10 mouse cellular contexts compared by ENCODE assay signal in genomic region chr5:148634919-148635356, GRCm38 (mm10).
DNase-seq lines count a peak whose midpoint lies in the region; ATAC-seq and TF ChIP-seq lines count a peak whose summit lies in the region.
"Had no signal": no experiment of that assay in that cellular context is flagged by ENCODE, and none has a peak within 500 bp of the region (broad histone marks: within the 10 kb centered on the region; RNA-seq: fewer than 3 reads in every experiment).

No protein-coding gene starts in this region.

- H3K4me2 ChIP-seq in embryonic facial prominence, embryonic 13.5 days: no peak overlapping the region
- no peak overlapping the region for H3K4me2 ChIP-seq in hindbrain, postnatal 0 days (ENCODE audit: low read depth, low read length)
- H3K4me2 ChIP-seq: limb, embryonic 15.5 days had no signal

- H3K4me1 ChIP-seq in embryonic facial prominence, embryonic 13.5 days: peaks cover 30% of the 10 kb centered on the region
- H3K4me1 ChIP-seq in embryonic facial prominence, embryonic 10.5 days: peaks cover 20% of the 10 kb centered on the region
- H3K4me1 ChIP-seq in hindbrain, postnatal 0 days (ENCODE audit: insufficient read depth, low read length): peaks cover 6% of the 10 kb centered on the region

- no peak overlapping the region for H3K9ac ChIP-seq in embryonic facial prominence, embryonic 13.5 days
- H3K9ac ChIP-seq in hindbrain, postnatal 0 days (replicated peaks; ENCODE audit: low read length): no peak overlapping the region
- H3K9ac ChIP-seq: limb, embryonic 15.5 days had no signal

- no peaks in the 10 kb centered on the region for H3K36me3 ChIP-seq in embryonic facial prominence, embryonic 13.5 days
- H3K36me3 ChIP-seq in embryonic facial prominence, embryonic 10.5 days (replicated peaks): no peaks in the 10 kb centered on the region
- no peaks in the 10 kb centered on the region for H3K36me3 ChIP-seq in hindbrain, postnatal 0 days (ENCODE audit: insufficient read depth, low read length)
- H3K36me3 ChIP-seq: limb, embryonic 15.5 days had no signal

- peak; percentile 17; the same call in 1 of the 2 replicates for ATAC-seq in embryonic facial prominence, embryonic 13.5 days (ENCODE audit: insufficient number of reproducible peaks, insufficient read depth, low FRiP score, low TSS enrichment, low read depth)
- ATAC-seq in inflammation-experienced regulatory T-cells, adult 6 months: peak; percentile 65
- ATAC-seq in hindbrain, postnatal 0 days: no peak

- no peaks in the 10 kb centered on the region; the same call in 1 of the 2 replicates for H3K27me3 ChIP-seq in embryonic facial prominence, embryonic 13.5 days
- peaks cover 9% of the 10 kb centered on the region; the same call in 1 of the 2 replicates for H3K27me3 ChIP-seq in embryonic facial prominence, embryonic 10.5 days (replicated peaks; ENCODE audit: low read depth, poor library complexity, severe bottlenecking)
- H3K27me3 ChIP-seq in hindbrain, postnatal 0 days (ENCODE audit: insufficient read depth, low read length): no peaks in the 10 kb centered on the region
- H3K27me3 ChIP-seq: limb, embryonic 15.5 days had no signal

- no peak overlapping the region for H3K4me3 ChIP-seq in embryonic facial prominence, embryonic 13.5 days
- H3K4me3 ChIP-seq in embryonic facial prominence, embryonic 10.5 days: no peak overlapping the region
- H3K4me3 ChIP-seq in hindbrain, postnatal 0 days (ENCODE audit: low read length): no peak overlapping the region
- H3K4me3 ChIP-seq: limb, embryonic 15.5 days had no signal

- DNase-seq in embryonic facial prominence, embryonic 10.5 days (ENCODE audit: low spot score): no peak
- peak; percentile 61 for DNase-seq in CD4-positive, CD25-positive, alpha-beta regulatory T cell, adult 2 months (ENCODE audit: low read depth, low spot score)
- DNase-seq in lung, postnatal 14 days: peak; percentile 30
- no peak for DNase-seq in left cerebral cortex, postnatal 25 days (ENCODE audit: low spot score in 2 of 2)
- DNase-seq in hindbrain, postnatal 0 days (ENCODE audit: low spot score): no peak
- DNase-seq in cerebellum, adult 11-12 months: no peak

- no peak for TF ChIP-seq CTCF in hindbrain, postnatal 0 days (IDR thresholded peaks at IDR 0.05; ENCODE audit: low read depth)

- no peaks in the 10 kb centered on the region for H3K9me3 ChIP-seq in embryonic facial prominence, embryonic 13.5 days
- no peaks in the 10 kb centered on the region for H3K9me3 ChIP-seq in embryonic facial prominence, embryonic 10.5 days
- H3K9me3 ChIP-seq in hindbrain, postnatal 0 days (ENCODE audit: low read length): no peaks in the 10 kb centered on the region
- H3K9me3 ChIP-seq: limb, embryonic 15.5 days had no signal

- no peak overlapping the region for H3K27ac ChIP-seq in embryonic facial prominence, embryonic 13.5 days
- H3K27ac ChIP-seq in embryonic facial prominence, embryonic 10.5 days (replicated peaks): no peak overlapping the region
- no peak overlapping the region for H3K27ac ChIP-seq in hindbrain, postnatal 0 days
- H3K27ac ChIP-seq: kidney, postnatal 0 days; limb, embryonic 15.5 days had no signal

- intact Hi-C loops in left cerebral cortex, postnatal 25 days (cut with DNase I): no loop called here

- 49% methylated on average over 11 of the region's 11 CpGs for WGBS in embryonic facial prominence, embryonic 13.5 days
- WGBS in embryonic facial prominence, embryonic 10.5 days: 72% methylated on average over 11 of the region's 11 CpGs
- WGBS in hindbrain, postnatal 0 days: 52% methylated on average over 11 of the region's 11 CpGs

Comparison
In these comparisons a context has a peak if more than half of its experiments do, and no peak if none do; other contexts are left out.
1. DNase-seq: peak in CD4-positive, CD25-positive, alpha-beta regulatory T cell, adult 2 months (single experiment) and lung, postnatal 14 days (single experiment); none in embryonic facial prominence, embryonic 10.5 days (single experiment), left cerebral cortex, postnatal 25 days (0 of 2), hindbrain, postnatal 0 days (single experiment) and cerebellum, adult 11-12 months (single experiment).